Mouse (Mus musculus): ENCODE data around the gene Cbx2. TPM values are rescaled to one million over a fixed set of nuclear protein-coding genes. Genes with fewer than 3 reads are reported as not detected.

Gene Cbx2
- polyA plus RNA-seq, 1 experiment from 2014 or later = 10.7 TPM

DNA sequence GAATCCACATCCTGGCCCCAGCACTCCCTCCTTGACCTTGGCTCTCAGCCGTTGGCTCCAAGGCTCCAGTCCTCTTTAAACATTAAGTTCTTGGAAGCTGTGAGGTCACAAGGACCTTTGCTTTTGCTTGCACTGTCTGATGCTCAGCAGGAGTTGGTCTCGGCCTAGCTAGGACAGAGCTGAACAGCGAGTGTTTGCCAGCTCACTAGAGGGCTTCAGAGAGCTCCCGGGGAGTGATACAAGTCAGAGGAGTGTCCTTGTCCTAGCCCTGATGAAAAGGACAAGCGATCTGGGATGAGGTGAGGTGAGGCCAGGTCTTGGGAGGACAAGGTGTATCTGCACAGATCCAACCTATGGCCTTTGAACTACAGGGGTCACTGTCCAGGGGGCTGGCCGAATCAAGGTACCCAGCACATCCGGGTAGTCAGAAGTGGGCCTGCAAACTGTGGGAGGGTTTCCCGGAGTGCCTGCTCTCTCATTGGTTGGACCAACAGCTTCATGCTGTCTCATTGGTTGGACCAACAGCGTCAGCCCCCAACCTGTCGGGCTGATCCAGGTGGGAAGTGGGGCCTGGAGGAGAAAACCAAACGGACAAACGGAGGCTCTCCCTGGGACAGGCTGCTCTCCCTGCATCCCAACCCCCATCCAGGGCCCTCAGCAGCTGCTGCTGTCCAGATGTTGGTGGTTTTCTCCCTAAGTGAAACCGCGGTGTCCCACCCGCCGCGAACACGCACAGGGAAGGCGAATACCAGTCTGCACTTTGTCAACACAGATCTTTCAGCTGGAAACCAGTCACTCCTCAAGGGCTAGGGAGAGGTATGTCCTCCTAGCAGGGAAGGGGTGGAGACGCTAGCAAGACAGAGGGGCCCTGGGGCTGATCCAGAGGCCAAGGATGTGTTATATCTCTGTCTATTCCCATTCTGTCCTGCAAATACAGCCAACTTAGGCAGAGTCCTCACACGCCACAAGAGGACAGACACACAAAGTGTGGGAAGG, 15.0 kb upstream of the Cbx2 start:
- H3K9ac ChIP-seq = peak overlapping the region; percentile 47
- H3K4me3 ChIP-seq (replicated peaks; ENCODE audit: low read length) = peak overlapping the region; percentile 25
- H3K36me3 ChIP-seq (replicated peaks; ENCODE audit: control insufficient read depth, insufficient read depth) = no peaks in the 10 kb centered on the region
- H3K4me1 ChIP-seq (replicated peaks; ENCODE audit: control insufficient read depth, insufficient read depth, low read length) = 0 out of 2 replicates have a peak, but pooled peaks cover 3% of the 10 kb centered on the region
- no peak for DNase-seq (ENCODE audit: low spot score)
- 19% methylated on average over 21 of the region's 21 CpGs for WGBS
- no peaks in the 10 kb centered on the region for H3K9me3 ChIP-seq (ENCODE audit: control insufficient read depth, low read length)
- H3K27me3 ChIP-seq (ENCODE audit: control insufficient read depth, insufficient read depth, low read length) = no peaks in the 10 kb centered on the region
- peak overlapping the region; percentile 49 for H3K4me2 ChIP-seq (replicated peaks)
- no peak overlapping the region for H3K27ac ChIP-seq
- no peak for ATAC-seq (ENCODE audit: low FRiP score)

DNA sequence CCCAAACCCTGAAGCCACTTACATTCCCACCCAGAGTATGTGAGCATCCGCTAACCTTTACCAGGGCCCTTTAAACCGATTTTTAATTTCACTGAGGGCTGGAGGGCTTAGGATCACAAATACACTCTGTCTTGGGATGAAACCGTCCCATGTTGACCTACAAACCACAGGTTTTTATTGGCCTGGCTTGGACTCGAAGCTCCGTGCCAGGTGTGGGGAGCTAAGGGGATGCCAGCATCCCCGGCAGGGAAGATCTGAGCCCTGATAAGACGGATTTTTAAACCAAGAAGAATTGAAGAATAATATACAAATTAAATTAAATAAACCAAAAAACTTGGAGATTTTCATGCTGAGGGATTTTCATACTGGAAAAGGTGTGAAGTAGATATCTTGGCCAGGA, 8.3 kb upstream of the Cbx2 start:
- no peaks in the 10 kb centered on the region for H3K27me3 ChIP-seq (ENCODE audit: control insufficient read depth, insufficient read depth, low read length)
- ATAC-seq (ENCODE audit: low FRiP score) (no peak), DNase-seq (ENCODE audit: low spot score) (no peak)
- H3K4me1 ChIP-seq (replicated peaks; ENCODE audit: control insufficient read depth, insufficient read depth, low read length) = no peaks in the 10 kb centered on the region
- H3K4me2 ChIP-seq (replicated peaks) = no peak overlapping the region
- WGBS = 82% methylated on average over 7 of the region's 7 CpGs
- H3K9me3 ChIP-seq (ENCODE audit: control insufficient read depth, low read length) = no peaks in the 10 kb centered on the region
- H3K27ac ChIP-seq = no peak overlapping the region
- no peak overlapping the region for H3K4me3 ChIP-seq (replicated peaks; ENCODE audit: low read length)
- no peaks in the 10 kb centered on the region for H3K36me3 ChIP-seq (replicated peaks; ENCODE audit: control insufficient read depth, insufficient read depth)
- H3K9ac ChIP-seq = no peak overlapping the region

DNA sequence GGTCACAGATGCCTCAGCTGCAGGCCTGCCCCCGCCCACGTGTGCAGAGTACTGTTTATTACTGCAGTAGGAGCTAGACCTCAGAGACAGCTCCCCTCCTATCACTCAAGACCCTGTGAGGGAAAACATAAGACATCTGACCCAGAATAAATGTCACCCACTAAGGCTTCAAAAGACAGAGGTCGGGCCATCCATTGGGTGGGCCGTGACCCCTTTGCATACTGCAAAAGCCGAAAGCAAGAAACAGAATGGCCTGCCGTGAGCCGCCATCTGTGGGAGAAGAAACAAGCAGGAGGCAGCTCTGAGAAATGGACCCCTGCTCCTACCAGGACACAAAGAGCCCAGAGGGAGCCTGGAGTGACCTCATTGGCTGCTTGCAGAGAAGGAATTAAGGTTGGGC, 5.3 kb upstream of the Cbx2 start:
- no peak overlapping the region for H3K9ac ChIP-seq
- WGBS = 24% methylated on average over 7 of the region's 7 CpGs
- no peak overlapping the region for H3K4me2 ChIP-seq (replicated peaks)
- no peak for DNase-seq (ENCODE audit: low spot score)
- no peak for ATAC-seq (ENCODE audit: low FRiP score)
- 0 out of 2 replicates have a peak, but pooled peaks cover 7% of the 10 kb centered on the region for H3K4me1 ChIP-seq (replicated peaks; ENCODE audit: control insufficient read depth, insufficient read depth, low read length)
- H3K4me3 ChIP-seq (replicated peaks; ENCODE audit: low read length) = no peak overlapping the region
- no peaks in the 10 kb centered on the region for H3K9me3 ChIP-seq (ENCODE audit: control insufficient read depth, low read length)
- no peak overlapping the region for H3K27ac ChIP-seq
- H3K27me3 ChIP-seq (ENCODE audit: control insufficient read depth, insufficient read depth, low read length) = peaks cover 6% of the 10 kb centered on the region; the same call in 1 of the 2 replicates
- no peaks in the 10 kb centered on the region for H3K36me3 ChIP-seq (replicated peaks; ENCODE audit: control insufficient read depth, insufficient read depth)

DNA sequence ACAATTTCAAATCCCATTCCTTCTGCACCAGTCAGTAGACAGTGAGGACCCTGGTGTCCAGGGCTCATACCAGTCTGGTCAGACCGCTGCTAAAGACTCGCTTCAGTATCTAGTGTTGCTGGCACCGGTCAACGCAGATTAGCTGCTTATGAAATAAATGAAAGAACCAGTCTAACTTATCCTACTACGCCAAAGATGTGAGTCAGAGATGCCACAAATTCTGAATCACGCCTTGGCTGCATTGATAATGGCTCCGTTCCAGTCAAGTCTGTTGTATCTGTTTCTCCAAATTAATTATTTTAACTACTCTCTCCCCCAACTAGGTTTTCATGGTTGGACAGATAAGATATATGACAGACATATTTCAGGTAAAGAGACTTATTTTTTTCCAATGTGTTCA, 1.6 kb upstream of the Cbx2 start:
- peaks cover 32% of the 10 kb centered on the region for H3K4me1 ChIP-seq (replicated peaks; ENCODE audit: control insufficient read depth, insufficient read depth, low read length)
- no peak overlapping the region for H3K4me3 ChIP-seq (replicated peaks; ENCODE audit: low read length)
- ATAC-seq (ENCODE audit: low FRiP score) = no peak
- no peak overlapping the region for H3K4me2 ChIP-seq (replicated peaks)
- no peaks in the 10 kb centered on the region for H3K9me3 ChIP-seq (ENCODE audit: control insufficient read depth, low read length)
- H3K9ac ChIP-seq = no peak overlapping the region
- WGBS = 93% methylated on average over 7 of the region's 7 CpGs
- H3K36me3 ChIP-seq (replicated peaks; ENCODE audit: control insufficient read depth, insufficient read depth) = no peaks in the 10 kb centered on the region
- peaks cover 6% of the 10 kb centered on the region; the same call in 1 of the 2 replicates for H3K27me3 ChIP-seq (ENCODE audit: control insufficient read depth, insufficient read depth, low read length)
- no peak for DNase-seq (ENCODE audit: low spot score)
- H3K27ac ChIP-seq = no peak overlapping the region

DNA sequence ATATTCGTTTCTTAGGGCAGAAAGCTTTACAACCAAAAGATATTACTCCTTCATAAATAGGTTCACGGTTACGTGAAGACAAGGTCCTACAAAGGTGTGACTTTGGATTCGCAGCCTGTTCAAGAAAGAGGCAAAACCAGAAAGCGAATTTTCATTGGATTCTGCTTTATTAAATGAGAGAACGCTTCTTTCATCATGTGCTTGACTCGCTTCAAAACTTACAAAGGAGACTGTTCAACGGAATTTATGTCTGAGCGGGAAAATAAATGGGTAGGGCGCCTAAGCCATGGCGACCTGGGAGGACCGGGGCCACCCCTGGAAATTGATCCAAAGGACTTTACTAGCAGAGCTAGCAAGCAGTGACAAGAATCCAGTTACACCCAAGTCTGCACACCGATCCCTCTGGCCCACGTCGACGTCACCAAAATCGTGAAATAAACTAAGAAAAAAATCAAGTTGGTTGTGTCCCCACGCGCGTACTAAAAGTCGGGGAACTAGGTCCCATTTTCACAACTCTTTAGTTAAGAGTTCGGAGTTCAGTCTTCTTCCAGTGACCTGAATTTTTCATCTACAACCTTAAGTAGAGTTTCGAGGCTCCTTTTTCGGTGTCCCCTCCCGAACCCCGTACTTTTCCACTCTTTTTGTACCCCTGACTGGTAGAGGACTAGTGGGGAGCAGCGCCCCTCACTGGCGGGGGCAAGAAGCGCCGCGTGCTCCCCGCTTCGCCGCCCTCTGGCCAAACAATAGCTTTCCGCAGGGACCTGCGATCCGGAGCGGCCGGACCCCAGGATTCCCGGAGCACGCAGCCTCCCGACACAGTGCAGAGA, 481 bp upstream of the Cbx2 start:
- Histone ChIP-seq H3K4me2 (replicated peaks) (peak overlapping the region; percentile 91), H3K4me1 (replicated peaks; ENCODE audit: control insufficient read depth, insufficient read depth, low read length) (peaks cover 37% of the 10 kb centered on the region), H3K4me3 (replicated peaks; ENCODE audit: low read length) (peak overlapping the region; percentile 90), H3K9ac (peak overlapping the region; percentile 95), H3K9me3 (ENCODE audit: control insufficient read depth, low read length) (no peaks in the 10 kb centered on the region), H3K27me3 (ENCODE audit: control insufficient read depth, insufficient read depth, low read length) (peaks cover 6% of the 10 kb centered on the region; the same call in 1 of the 2 replicates), H3K27ac (peak overlapping the region; percentile 81), H3K36me3 (replicated peaks; ENCODE audit: control insufficient read depth, insufficient read depth) (peaks cover 11% of the 10 kb centered on the region)
- no peak for DNase-seq (ENCODE audit: low spot score)
- no peak for ATAC-seq (ENCODE audit: low FRiP score)
- 7% methylated on average over 42 of the region's 42 CpGs for WGBS

DNA sequence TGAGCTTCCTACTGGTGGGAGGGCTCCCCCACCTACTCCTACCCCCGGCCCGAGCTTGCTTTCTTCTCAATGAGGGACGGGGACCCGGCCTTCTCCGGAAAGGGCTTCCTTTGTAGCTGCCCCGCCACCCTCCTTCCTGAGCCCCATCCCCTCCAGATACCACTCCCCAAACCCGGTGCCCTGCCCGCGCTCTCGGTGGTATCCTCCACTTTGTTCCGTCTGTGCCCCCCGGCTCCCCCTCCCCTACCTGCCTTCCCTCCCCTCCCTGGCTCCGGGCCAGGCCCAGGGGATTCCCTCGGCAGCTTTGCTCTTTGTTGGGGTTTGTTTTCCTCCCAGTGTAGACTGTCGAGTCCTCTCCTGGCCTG, 836 bp downstream of the Cbx2 start:
- H3K4me3 ChIP-seq (replicated peaks; ENCODE audit: low read length) = peak overlapping the region; percentile 90
- no peaks in the 10 kb centered on the region for H3K9me3 ChIP-seq (ENCODE audit: control insufficient read depth, low read length)
- peak overlapping the region; percentile 91 for H3K4me2 ChIP-seq (replicated peaks)
- peaks cover 37% of the 10 kb centered on the region for H3K4me1 ChIP-seq (replicated peaks; ENCODE audit: control insufficient read depth, insufficient read depth, low read length)
- H3K36me3 ChIP-seq (replicated peaks; ENCODE audit: control insufficient read depth, insufficient read depth) = peaks cover 24% of the 10 kb centered on the region
- WGBS = under 1% methylated on average over 15 of the region's 15 CpGs
- DNase-seq (ENCODE audit: low spot score) (no peak), ATAC-seq (ENCODE audit: low FRiP score) (no peak; the same call in 1 of the 2 replicates)
- H3K27ac ChIP-seq = peak overlapping the region; percentile 81
- peak overlapping the region; percentile 95 for H3K9ac ChIP-seq
- H3K27me3 ChIP-seq (ENCODE audit: control insufficient read depth, insufficient read depth, low read length) = peaks cover 6% of the 10 kb centered on the region; the same call in 1 of the 2 replicates

DNA sequence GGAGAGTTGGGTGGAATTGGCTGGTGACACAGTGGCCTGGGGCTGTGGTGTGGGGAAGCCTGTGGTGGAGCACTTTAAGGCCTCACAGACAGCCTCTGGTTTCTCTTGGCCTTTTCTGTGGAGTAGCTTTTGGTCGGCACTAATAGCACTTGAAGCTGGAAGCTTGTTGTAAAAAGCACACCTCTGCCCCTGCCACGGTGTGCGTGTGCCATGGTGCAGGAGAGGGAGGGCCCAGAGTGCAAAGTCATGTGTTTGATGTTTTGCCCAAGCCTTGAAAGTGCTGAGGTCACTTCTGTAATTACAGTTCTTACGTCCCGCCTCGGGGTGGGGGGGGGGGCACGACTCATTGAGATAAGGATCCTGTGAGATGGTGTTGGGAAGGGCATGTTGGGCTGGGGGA, 1.5 kb downstream of the Cbx2 start:
- peak overlapping the region; percentile 90 for H3K4me3 ChIP-seq (replicated peaks; ENCODE audit: low read length)
- peaks cover 6% of the 10 kb centered on the region; the same call in 1 of the 2 replicates for H3K27me3 ChIP-seq (ENCODE audit: control insufficient read depth, insufficient read depth, low read length)
- peaks cover 31% of the 10 kb centered on the region for H3K36me3 ChIP-seq (replicated peaks; ENCODE audit: control insufficient read depth, insufficient read depth)
- WGBS = 15% methylated on average over 7 of the region's 7 CpGs
- peak overlapping the region; percentile 91 for H3K4me2 ChIP-seq (replicated peaks)
- H3K9me3 ChIP-seq (ENCODE audit: control insufficient read depth, low read length) = no peaks in the 10 kb centered on the region
- DNase-seq (ENCODE audit: low spot score) (no peak), ATAC-seq (ENCODE audit: low FRiP score) (no peak)
- peak overlapping the region; percentile 81; the same call in 1 of the 2 replicates for H3K27ac ChIP-seq
- peak overlapping the region; percentile 95 for H3K9ac ChIP-seq
- peaks cover 37% of the 10 kb centered on the region for H3K4me1 ChIP-seq (replicated peaks; ENCODE audit: control insufficient read depth, insufficient read depth, low read length)

DNA sequence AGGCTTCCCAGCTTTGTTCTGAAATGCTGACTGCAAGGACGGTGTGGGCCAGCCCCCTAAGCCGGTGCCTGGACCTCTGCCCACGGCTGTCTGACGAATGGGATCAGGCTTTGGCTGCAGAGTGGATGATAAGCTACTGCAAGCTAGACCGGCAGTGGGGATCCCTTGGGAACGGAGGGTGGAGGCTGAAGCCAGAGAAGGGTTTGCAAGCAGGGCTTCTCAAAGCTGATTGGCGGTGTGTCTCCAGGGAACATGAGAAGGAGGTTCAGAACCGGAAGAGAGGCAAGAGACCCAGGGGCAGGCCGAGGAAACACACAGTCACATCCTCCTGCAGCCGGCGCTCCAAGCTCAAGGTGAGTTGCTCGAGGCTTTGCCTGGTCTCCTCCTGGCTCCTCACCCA, 3.4 kb downstream of the Cbx2 start:
- DNase-seq (ENCODE audit: low spot score) (no peak), ATAC-seq (ENCODE audit: low FRiP score) (no peak)
- Histone ChIP-seq H3K9me3 (ENCODE audit: control insufficient read depth, low read length) (no peaks in the 10 kb centered on the region), H3K36me3 (replicated peaks; ENCODE audit: control insufficient read depth, insufficient read depth) (peaks cover 47% of the 10 kb centered on the region), H3K27me3 (ENCODE audit: control insufficient read depth, insufficient read depth, low read length) (peaks cover 1% of the 10 kb centered on the region; the same call in 1 of the 2 replicates), H3K4me2 (replicated peaks) (peak overlapping the region; percentile 91), H3K4me1 (replicated peaks; ENCODE audit: control insufficient read depth, insufficient read depth, low read length) (peaks cover 37% of the 10 kb centered on the region), H3K9ac (0 out of 2 replicates have a peak overlapping the region, but pooled peaks have one; percentile 22), H3K4me3 (replicated peaks; ENCODE audit: low read length) (no peak overlapping the region), H3K27ac (no peak overlapping the region)
- WGBS = 39% methylated on average over 12 of the region's 12 CpGs

Data from hindbrain, embryonic 14.5 days (tissue).